Mouse (Mus musculus): ENCODE results near the gene Olfr1043. TPM values are rescaled to one million over a fixed set of nuclear protein-coding genes. Genes with fewer than 3 reads are reported as not detected.

Gene Olfr1043
- not detected for polyA plus RNA-seq (2015; fragmentation: Illumina TruSeq; extraction: RNeasy Lipid Tissue Mini Kit (QIAGEN cat#74804); ENCODE audit: insufficient read depth, low read depth, low replicate concordance)

GRCm38 (mm10) chr2:86167422-86167821 lies at the start of gene Olfr1043:
Gene Olfr1043, minus strand, starts transcription at chr2:86167522.

GRCm38 (mm10) chr2:86202909-86203308 lies 35.6 kb upstream of the Olfr1043 start, which contains the start of gene Olfr1045:
Gene Olfr1045, minus strand, starts transcription at chr2:86203009.

GRCm38 (mm10) chr2:86185583-86185982 lies 18.3 kb upstream of the Olfr1043 start, which contains the start of gene Olfr52:
Gene Olfr52, minus strand, starts transcription at chr2:86185683.

GRCm38 (mm10) chr2:86177720-86178119 lies 10.4 kb upstream of the Olfr1043 start, which contains the start of gene Olfr1044:
Gene Olfr1044, minus strand, starts transcription at chr2:86177820.

GRCm38 (mm10) chr2:86161738-86162137 lies 5.6 kb downstream of the Olfr1043 start, which contains the start of gene Olfr1042:
Gene Olfr1042, minus strand, starts transcription at chr2:86161838.

GRCm38 (mm10) chr2:86146632-86147031 lies 20.7 kb downstream of the Olfr1043 start, which contains the start of gene Olfr1040:
Gene Olfr1040, minus strand, starts transcription at chr2:86146732.

GRCm38 (mm10) chr2:86135828-86136227 lies 31.5 kb downstream of the Olfr1043 start, which contains the start of gene Olfr1039:
Gene Olfr1039, minus strand, starts transcription at chr2:86135928.

Other genes starting within 250 kb of the Olfr1043 start
- not detected for gene Olfr1026, start 246.0 kb downstream of the Olfr1043 start, polyA plus RNA-seq (2015; fragmentation: Illumina TruSeq; extraction: RNeasy Lipid Tissue Mini Kit (QIAGEN cat#74804); ENCODE audit: insufficient read depth, low read depth, low replicate concordance)
- not detected for gene Olfr1028, start 217.1 kb downstream of the Olfr1043 start, polyA plus RNA-seq (2015; fragmentation: Illumina TruSeq; extraction: RNeasy Lipid Tissue Mini Kit (QIAGEN cat#74804); ENCODE audit: insufficient read depth, low read depth, low replicate concordance)
- gene Olfr1029, start 193.6 kb downstream of the Olfr1043 start, polyA plus RNA-seq (2015; fragmentation: Illumina TruSeq; extraction: RNeasy Lipid Tissue Mini Kit (QIAGEN cat#74804); ENCODE audit: insufficient read depth, low read depth, low replicate concordance), result not detected
- gene Olfr1030, start 188.2 kb downstream of the Olfr1043 start, polyA plus RNA-seq (2015; fragmentation: Illumina TruSeq; extraction: RNeasy Lipid Tissue Mini Kit (QIAGEN cat#74804); ENCODE audit: insufficient read depth, low read depth, low replicate concordance), result not detected
- gene Olfr1031, start 177.2 kb downstream of the Olfr1043 start, polyA plus RNA-seq (2015; fragmentation: Illumina TruSeq; extraction: RNeasy Lipid Tissue Mini Kit (QIAGEN cat#74804); ENCODE audit: insufficient read depth, low read depth, low replicate concordance), result not detected
- not detected for gene Olfr1032, start 162.0 kb downstream of the Olfr1043 start, polyA plus RNA-seq (2015; fragmentation: Illumina TruSeq; extraction: RNeasy Lipid Tissue Mini Kit (QIAGEN cat#74804); ENCODE audit: insufficient read depth, low read depth, low replicate concordance)
- 0.72 TPM for gene Olfr1033, start 146.9 kb downstream of the Olfr1043 start, polyA plus RNA-seq (2015; fragmentation: Illumina TruSeq; extraction: RNeasy Lipid Tissue Mini Kit (QIAGEN cat#74804); ENCODE audit: insufficient read depth, low read depth, low replicate concordance)
- 0.17 TPM for gene Olfr1034, start 121.7 kb downstream of the Olfr1043 start, polyA plus RNA-seq (2015; fragmentation: Illumina TruSeq; extraction: RNeasy Lipid Tissue Mini Kit (QIAGEN cat#74804); ENCODE audit: insufficient read depth, low read depth, low replicate concordance)
- not detected for gene Olfr1036, start 93.5 kb downstream of the Olfr1043 start, polyA plus RNA-seq (2015; fragmentation: Illumina TruSeq; extraction: RNeasy Lipid Tissue Mini Kit (QIAGEN cat#74804); ENCODE audit: insufficient read depth, low read depth, low replicate concordance)
- not detected for gene Olfr1037, start 80.1 kb downstream of the Olfr1043 start, polyA plus RNA-seq (2015; fragmentation: Illumina TruSeq; extraction: RNeasy Lipid Tissue Mini Kit (QIAGEN cat#74804); ENCODE audit: insufficient read depth, low read depth, low replicate concordance)
- gene Olfr1039, start 31.6 kb downstream of the Olfr1043 start, polyA plus RNA-seq (2015; fragmentation: Illumina TruSeq; extraction: RNeasy Lipid Tissue Mini Kit (QIAGEN cat#74804); ENCODE audit: insufficient read depth, low read depth, low replicate concordance), result not detected
- gene Olfr1040, start 20.8 kb downstream of the Olfr1043 start, polyA plus RNA-seq (2015; fragmentation: Illumina TruSeq; extraction: RNeasy Lipid Tissue Mini Kit (QIAGEN cat#74804); ENCODE audit: insufficient read depth, low read depth, low replicate concordance), result not detected
- not detected for gene Olfr1042, start 5.7 kb downstream of the Olfr1043 start, polyA plus RNA-seq (2015; fragmentation: Illumina TruSeq; extraction: RNeasy Lipid Tissue Mini Kit (QIAGEN cat#74804); ENCODE audit: insufficient read depth, low read depth, low replicate concordance)
- not detected for gene Olfr1044, start 10.3 kb upstream of the Olfr1043 start, polyA plus RNA-seq (2015; fragmentation: Illumina TruSeq; extraction: RNeasy Lipid Tissue Mini Kit (QIAGEN cat#74804); ENCODE audit: insufficient read depth, low read depth, low replicate concordance)
- gene Olfr52, start 18.2 kb upstream of the Olfr1043 start, polyA plus RNA-seq (2015; fragmentation: Illumina TruSeq; extraction: RNeasy Lipid Tissue Mini Kit (QIAGEN cat#74804); ENCODE audit: insufficient read depth, low read depth, low replicate concordance), result not detected
- gene Olfr1045, start 35.5 kb upstream of the Olfr1043 start, polyA plus RNA-seq (2015; fragmentation: Illumina TruSeq; extraction: RNeasy Lipid Tissue Mini Kit (QIAGEN cat#74804); ENCODE audit: insufficient read depth, low read depth, low replicate concordance), result not detected
- gene Olfr1046, start 51.8 kb upstream of the Olfr1043 start, polyA plus RNA-seq (2015; fragmentation: Illumina TruSeq; extraction: RNeasy Lipid Tissue Mini Kit (QIAGEN cat#74804); ENCODE audit: insufficient read depth, low read depth, low replicate concordance), result not detected
- gene Olfr1047, start 63.9 kb upstream of the Olfr1043 start, polyA plus RNA-seq (2015; fragmentation: Illumina TruSeq; extraction: RNeasy Lipid Tissue Mini Kit (QIAGEN cat#74804); ENCODE audit: insufficient read depth, low read depth, low replicate concordance), result not detected
- gene Olfr1048, start 72.8 kb upstream of the Olfr1043 start, polyA plus RNA-seq (2015; fragmentation: Illumina TruSeq; extraction: RNeasy Lipid Tissue Mini Kit (QIAGEN cat#74804); ENCODE audit: insufficient read depth, low read depth, low replicate concordance), result not detected
- gene Olfr1049, start 90.8 kb upstream of the Olfr1043 start, polyA plus RNA-seq (2015; fragmentation: Illumina TruSeq; extraction: RNeasy Lipid Tissue Mini Kit (QIAGEN cat#74804); ENCODE audit: insufficient read depth, low read depth, low replicate concordance), result not detected
- gene Olfr1051, start 111.6 kb upstream of the Olfr1043 start, polyA plus RNA-seq (2015; fragmentation: Illumina TruSeq; extraction: RNeasy Lipid Tissue Mini Kit (QIAGEN cat#74804); ENCODE audit: insufficient read depth, low read depth, low replicate concordance), result not detected
- not detected for gene Olfr1052, start 124.9 kb upstream of the Olfr1043 start, polyA plus RNA-seq (2015; fragmentation: Illumina TruSeq; extraction: RNeasy Lipid Tissue Mini Kit (QIAGEN cat#74804); ENCODE audit: insufficient read depth, low read depth, low replicate concordance)
- gene Olfr1053, start 147.8 kb upstream of the Olfr1043 start, polyA plus RNA-seq (2015; fragmentation: Illumina TruSeq; extraction: RNeasy Lipid Tissue Mini Kit (QIAGEN cat#74804); ENCODE audit: insufficient read depth, low read depth, low replicate concordance), result not detected
- gene Olfr1054, start 167.9 kb upstream of the Olfr1043 start, polyA plus RNA-seq (2015; fragmentation: Illumina TruSeq; extraction: RNeasy Lipid Tissue Mini Kit (QIAGEN cat#74804); ENCODE audit: insufficient read depth, low read depth, low replicate concordance), result not detected
- gene Olfr1055, start 182.8 kb upstream of the Olfr1043 start, polyA plus RNA-seq (2015; fragmentation: Illumina TruSeq; extraction: RNeasy Lipid Tissue Mini Kit (QIAGEN cat#74804); ENCODE audit: insufficient read depth, low read depth, low replicate concordance), result not detected
- not detected for gene Olfr1056, start 194.9 kb upstream of the Olfr1043 start, polyA plus RNA-seq (2015; fragmentation: Illumina TruSeq; extraction: RNeasy Lipid Tissue Mini Kit (QIAGEN cat#74804); ENCODE audit: insufficient read depth, low read depth, low replicate concordance)
- gene Olfr1057, start 210.9 kb upstream of the Olfr1043 start, polyA plus RNA-seq (2015; fragmentation: Illumina TruSeq; extraction: RNeasy Lipid Tissue Mini Kit (QIAGEN cat#74804); ENCODE audit: insufficient read depth, low read depth, low replicate concordance), result not detected
- gene Olfr1058, start 221.0 kb upstream of the Olfr1043 start, polyA plus RNA-seq (2015; fragmentation: Illumina TruSeq; extraction: RNeasy Lipid Tissue Mini Kit (QIAGEN cat#74804); ENCODE audit: insufficient read depth, low read depth, low replicate concordance), result not detected
- not detected for gene Olfr1061, start 246.5 kb upstream of the Olfr1043 start, polyA plus RNA-seq (2015; fragmentation: Illumina TruSeq; extraction: RNeasy Lipid Tissue Mini Kit (QIAGEN cat#74804); ENCODE audit: insufficient read depth, low read depth, low replicate concordance)

All from pancreas, adult 10 weeks (tissue).